Mouse (Mus musculus) intestine, embryonic 16.5 days (tissue): ENCODE measurements around the gene Gm8082. TPM values are rescaled to one million over a fixed set of nuclear protein-coding genes. Genes with fewer than 3 reads are reported as not detected.
"Not testable (repeated sequence)": the region's sequence is repeated elsewhere in the genome, so short reads cannot be mapped to it uniquely, and the experiment has no call there.

Source experiments
- ATAC-seq: fragments of 200-750 bp; cut with Nextera tagmentation; 2 replicates; pipeline ENCODE4 v1.8.0; 2017; ENCODE audit warnings: moderate TSS enrichment, moderate library complexity
- H3K27ac ChIP-seq: fragments of 300-500 bp; sonication (generic); 2 replicates; pipeline ENCODE4 v1.5.1; 2014; ENCODE audit warnings: mild to moderate bottlenecking, low read length
- H3K27me3 ChIP-seq: fragments of 300-500 bp; sonication (generic); replicated peaks from 2 replicates; pipeline ENCODE4 v1.6.1; 2014; ENCODE audit warnings: low read length, control low read depth, mixed read lengths; ENCODE audit not compliant: control insufficient read depth, insufficient read depth
- H3K36me3 ChIP-seq: fragments of 300-500 bp; sonication (generic); 2 replicates; pipeline ENCODE4 v1.6.1; 2014; ENCODE audit warnings: low read length, control low read depth; ENCODE audit not compliant: control insufficient read depth, insufficient read depth
- H3K4me1 ChIP-seq: fragments of 300-500 bp; sonication (generic); 2 replicates; pipeline ENCODE4 v1.6.1; 2014; ENCODE audit warnings: low read length, control low read depth, mixed read lengths; ENCODE audit not compliant: control insufficient read depth, insufficient read depth
- H3K4me2 ChIP-seq: fragments of 300-500 bp; sonication (generic); 2 replicates; pipeline ENCODE4 v1.6.1; 2014; ENCODE audit warnings: low read depth, low read length, control low read depth
- H3K4me3 ChIP-seq: fragments of 300-500 bp; sonication (generic); 2 replicates; pipeline ENCODE4 v1.5.1; 2014; ENCODE audit warnings: mild to moderate bottlenecking, low read length
- H3K9ac ChIP-seq: fragments of 300-500 bp; sonication (generic); 2 replicates; pipeline ENCODE4 v1.6.1; 2014; ENCODE audit warnings: low read depth, low read length
- H3K9me3 ChIP-seq: fragments of 300-500 bp; sonication (generic); 2 replicates; pipeline ENCODE4 v1.6.1; 2016; ENCODE audit warnings: low read length, control low read depth; ENCODE audit not compliant: control insufficient read depth
- WGBS: fragments of 180-500 bp; shearing (Covaris S2); extraction: QIAGEN DNeasy Blood & Tissue Kit; methylation state at CpG from one replicate; pipeline ENCODE4 v1.1.7; 2014; 5-methylcytosine and 5-hydroxymethylcytosine counted together
- polyA plus RNA-seq: library from polyadenylated mRNA; unstranded; fragments of >200 nt; fragmentation: Nextera tagmentation; extraction: Ambion mirVana; gene quantifications from 2 replicates; pipeline ENCODE4 v1.2.1, GENCODE M21; 2015

Gene Gm8082
- polyA plus RNA-seq = not detected in 2 replicates

- no CpG with 5 or more reads among the region's 1 CpGs for WGBS
- not testable (repeated sequence) for ATAC-seq, H3K9ac ChIP-seq, H3K4me2 ChIP-seq, H3K9me3 ChIP-seq, H3K4me3 ChIP-seq, H3K27ac ChIP-seq, H3K36me3 ChIP-seq, H3K27me3 ChIP-seq, H3K4me1 ChIP-seq
These were observed at the start of gene Gm8082 for GRCm38 (mm10) chr14:42993524-42993923. TSS of gene Gm8082 (minus strand) at chr14:42993624.

DNA sequence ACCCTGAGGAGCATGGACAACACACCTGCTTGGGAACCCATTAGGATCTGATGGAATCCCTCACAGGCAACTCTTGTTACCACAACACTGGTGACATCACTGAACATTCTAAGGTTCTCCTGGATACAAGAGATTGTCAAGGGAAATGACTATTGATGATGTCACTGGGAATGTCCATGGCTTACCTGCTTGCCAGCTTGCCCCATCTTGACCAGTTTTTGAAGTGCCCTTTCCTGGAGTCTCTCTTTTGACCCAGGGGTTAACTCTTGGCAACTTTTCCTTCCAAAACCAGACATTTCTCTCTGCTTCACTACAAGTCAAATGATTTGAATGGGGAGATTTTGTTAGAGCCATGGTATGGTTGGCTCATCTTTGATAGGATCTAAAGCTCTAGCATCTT, 22.1 kb upstream of the Gm8082 start, which contains the start of gene Gm10376:
Gm10376 (minus strand) TSS at position 101 of the 400 bp plus-strand sequence.
- not testable (repeated sequence) for H3K4me1 ChIP-seq, H3K36me3 ChIP-seq, H3K27ac ChIP-seq, H3K4me2 ChIP-seq, H3K9me3 ChIP-seq, ATAC-seq, H3K9ac ChIP-seq, H3K27me3 ChIP-seq, H3K4me3 ChIP-seq

Other genes with a start within 250 kb of the Gm8082 start
- gene Gm3015, start 224.8 kb downstream of the Gm8082 start, polyA plus RNA-seq = not detected in 2 replicates
- gene Gm10377, start 195.6 kb downstream of the Gm8082 start, polyA plus RNA-seq = not detected in 2 replicates
- gene Gm21977, start 140.1 kb downstream of the Gm8082 start, polyA plus RNA-seq = not detected in 2 replicates
- not detected in 2 replicates for gene Gm10376, start 22.0 kb upstream of the Gm8082 start, polyA plus RNA-seq
- not detected in 2 replicates for gene Gm8094, start 83.0 kb upstream of the Gm8082 start, polyA plus RNA-seq
- not detected in 2 replicates for gene Gm8104, start 107.0 kb upstream of the Gm8082 start, polyA plus RNA-seq
- gene Gm7233, start 186.2 kb upstream of the Gm8082 start, polyA plus RNA-seq = not detected in 2 replicates
- not detected in 2 replicates for gene Gm8122, start 241.7 kb upstream of the Gm8082 start, polyA plus RNA-seq